Mouse (Mus musculus) megakaryocyte, embryonic 14.5 days (primary cell): ENCODE measurements around the gene Hspg2.
"Not testable (repeated sequence)": the region's sequence is repeated elsewhere in the genome, so short reads cannot be mapped to it uniquely, and the experiment has no call there.

Experiments
- FLI1 ChIP-seq: IDR thresholded peaks from 2 replicates; pipeline ENCODE4 v1.6.1; 2012; ENCODE audit warnings: low read length, inconsistent platforms, mixed read lengths
- GATA1 ChIP-seq: IDR thresholded peaks from 3 replicates; pipeline ENCODE4 v1.6.1; 2012; ENCODE audit warnings: mixed read lengths, low read length, inconsistent platforms, borderline replicate concordance

- TF ChIP-seq GATA1, FLI1: not testable (repeated sequence)
Measured at GRCm38 (mm10) chr4:137432700-137433550, 35.6 kb upstream of the Hspg2 start.
